Mouse (Mus musculus): Measurements from ENCODE around the gene Dusp1.

Dusp1 gene

DNA sequence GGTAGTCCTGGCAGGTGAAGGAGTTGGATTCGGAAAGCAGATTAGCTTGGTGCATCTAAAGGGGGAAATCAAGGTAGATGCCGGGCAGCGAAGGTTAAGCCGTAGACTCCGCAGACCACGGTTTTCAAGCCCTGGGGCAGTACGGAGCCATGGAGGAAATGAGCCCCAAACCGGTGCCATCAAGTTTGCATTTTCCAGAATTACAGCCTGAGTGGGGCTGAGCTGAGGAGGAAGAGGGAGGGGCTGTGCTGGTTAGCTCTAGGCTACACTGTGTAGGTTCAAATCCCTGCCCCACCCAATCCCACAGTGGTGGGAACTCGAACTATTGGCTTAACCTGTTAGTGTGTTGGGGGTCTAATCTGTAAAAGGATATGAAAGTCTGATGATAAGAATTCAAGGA, 97.4 kb downstream of the Dusp1 start:
- no peak for DNase-seq (ENCODE audit: low spot score in 2 of 2)

DNA sequence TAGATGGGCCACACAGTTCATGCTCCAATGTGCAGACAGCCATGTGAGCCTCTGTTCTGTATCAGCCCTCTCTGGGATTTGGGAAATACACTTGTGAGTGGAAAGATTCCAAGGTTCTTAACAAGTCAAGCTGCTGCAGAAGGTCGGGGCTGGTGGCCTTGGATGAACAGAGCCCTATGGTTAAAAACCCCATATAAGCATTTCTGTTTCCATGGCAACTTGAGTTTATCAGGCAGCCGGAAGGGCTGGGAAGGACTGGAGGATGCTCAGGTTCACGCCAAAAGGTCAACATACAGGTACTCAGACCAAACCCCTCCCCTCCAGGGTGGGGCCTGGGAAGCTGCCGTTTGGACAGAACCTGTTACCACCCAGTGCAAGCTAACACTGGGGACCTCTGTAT, 97.9 kb downstream of the Dusp1 start:
- DNase-seq (ENCODE audit: low spot score in 2 of 2), result no peak

DNA sequence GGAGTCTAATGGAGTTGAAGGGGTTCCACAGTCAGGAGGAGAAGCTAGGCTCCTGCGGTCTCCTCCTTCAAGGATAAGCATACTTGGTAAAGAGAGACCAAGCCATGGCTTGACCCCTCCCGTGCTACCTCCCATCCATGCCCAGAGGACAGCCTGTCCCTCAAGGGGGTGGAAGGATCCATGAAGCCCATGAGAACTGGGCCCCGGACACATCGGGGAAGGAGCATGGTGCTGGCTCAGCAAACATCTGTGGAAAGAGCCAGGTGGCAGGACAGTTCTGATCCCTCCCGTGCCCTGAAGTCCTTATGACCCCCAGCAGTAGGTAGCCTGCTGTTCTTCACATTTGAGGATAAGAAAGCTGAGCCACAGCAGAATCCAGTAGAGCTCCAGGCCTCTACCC, 98.5 kb downstream of the Dusp1 start:
- no peak for DNase-seq (ENCODE audit: low spot score in 2 of 2)

DNA sequence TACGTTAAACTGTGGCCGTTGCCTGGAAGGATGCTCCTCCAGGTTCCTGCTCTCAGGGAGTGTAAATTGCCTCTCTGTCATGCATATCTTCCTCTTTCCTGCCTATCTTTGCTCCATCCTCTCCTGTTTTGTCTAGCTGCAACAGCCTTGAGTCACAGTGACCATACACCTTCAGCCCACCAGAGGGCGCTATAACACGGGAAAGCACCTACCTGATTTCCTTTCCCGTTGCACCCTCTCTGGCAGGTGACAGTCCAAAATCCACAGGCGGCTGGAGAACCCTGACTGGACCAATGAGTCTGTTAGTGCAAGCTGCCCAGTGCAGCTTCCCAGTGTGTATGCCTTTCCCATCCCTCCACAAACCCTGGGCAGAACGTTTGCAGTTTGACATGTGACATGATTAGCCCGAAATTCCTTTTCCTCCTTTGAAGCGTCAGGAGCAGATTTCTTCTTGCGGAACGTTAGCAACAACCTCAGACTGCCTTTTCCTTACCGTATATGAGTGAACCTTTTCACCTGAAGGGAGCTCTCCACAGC, 99.2 kb downstream of the Dusp1 start:
- DNase-seq (ENCODE audit: low spot score in 2 of 2), result peak; percentile 59 to 70

DNA sequence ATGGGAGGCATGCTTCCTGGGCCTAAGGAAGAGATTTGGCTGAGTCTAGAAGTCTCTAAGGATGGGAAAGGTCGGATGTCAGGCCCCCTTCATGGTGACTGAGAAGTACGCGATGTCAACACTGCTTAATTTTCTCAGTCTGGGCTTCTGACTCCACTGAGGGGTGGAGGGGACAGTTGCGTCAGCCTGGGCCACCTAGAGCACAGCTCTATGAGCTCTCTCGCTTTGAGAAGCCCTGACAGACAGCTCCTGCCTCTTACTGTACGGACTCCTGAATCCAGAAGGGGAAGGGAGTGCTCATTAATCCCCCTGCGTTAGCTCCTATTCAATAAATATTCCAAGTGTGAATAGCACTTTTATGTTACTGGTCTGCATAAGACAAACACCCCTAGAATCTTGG, 103.9 kb downstream of the Dusp1 start:
- no peak for DNase-seq (ENCODE audit: low spot score in 2 of 2)

DNA sequence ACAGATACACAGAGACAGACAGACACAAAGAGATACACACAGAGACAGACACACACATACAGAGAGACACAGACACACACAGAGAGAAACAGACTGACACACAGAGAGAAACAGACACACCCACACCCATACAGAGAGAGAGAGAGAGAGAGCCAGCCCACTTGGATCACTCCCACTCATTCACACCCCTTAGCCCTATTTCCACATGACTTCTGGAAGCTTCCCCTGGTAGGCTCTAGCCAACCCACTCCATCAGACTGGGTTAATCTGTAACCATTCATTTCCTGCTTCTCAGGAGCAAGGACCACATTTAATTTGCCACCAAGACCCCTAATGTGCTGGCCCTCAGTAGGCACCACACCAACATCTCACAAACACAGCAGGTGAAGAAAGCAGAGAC, 104.4 kb downstream of the Dusp1 start:
- no peak for DNase-seq (ENCODE audit: low spot score in 2 of 2)
